Mouse (Mus musculus): ENCODE measurements around the gene Rab7b.

Rab7b gene

DNA sequence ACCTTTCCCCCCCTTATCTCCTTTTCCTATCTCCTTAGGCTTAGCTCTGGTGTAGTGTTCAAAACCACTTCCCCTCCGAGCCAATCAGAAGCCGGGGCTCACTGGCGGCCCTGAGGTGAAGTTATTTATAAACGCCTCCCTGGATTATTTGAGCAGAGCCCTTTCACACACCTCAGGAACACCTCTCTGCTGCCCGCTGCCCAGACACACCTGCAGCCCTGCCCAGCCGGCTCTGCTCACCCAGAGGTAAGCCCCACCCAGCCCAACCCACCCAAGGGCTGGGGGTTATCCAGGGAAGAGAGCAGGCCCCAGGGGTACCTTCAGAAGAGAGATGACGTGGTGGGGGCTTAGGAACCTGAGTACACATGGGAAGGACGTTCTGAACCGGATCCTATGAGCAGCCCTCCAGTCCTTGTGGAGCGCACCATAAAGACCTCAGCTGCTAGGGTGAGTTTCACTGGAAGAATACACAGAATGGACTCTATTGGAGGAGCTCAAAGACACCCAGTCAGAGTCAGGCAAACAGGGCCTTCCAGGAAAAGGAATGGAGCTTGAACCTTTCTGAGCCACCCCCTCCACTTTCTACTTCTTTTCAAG, 55.5 kb downstream of the Rab7b start, which contains the start of gene Slc26a9:
Gene Slc26a9, plus strand, starts transcription at position 155 of the 597 bp plus-strand sequence.
- no peak for DNase-seq

GRCm38 (mm10) chr1:131745391-131745790, 56.9 kb downstream of the Rab7b start:
- no peak for DNase-seq

GRCm38 (mm10) chr1:131747761-131748160, 59.3 kb downstream of the Rab7b start:
- no peak for DNase-seq

DNA sequence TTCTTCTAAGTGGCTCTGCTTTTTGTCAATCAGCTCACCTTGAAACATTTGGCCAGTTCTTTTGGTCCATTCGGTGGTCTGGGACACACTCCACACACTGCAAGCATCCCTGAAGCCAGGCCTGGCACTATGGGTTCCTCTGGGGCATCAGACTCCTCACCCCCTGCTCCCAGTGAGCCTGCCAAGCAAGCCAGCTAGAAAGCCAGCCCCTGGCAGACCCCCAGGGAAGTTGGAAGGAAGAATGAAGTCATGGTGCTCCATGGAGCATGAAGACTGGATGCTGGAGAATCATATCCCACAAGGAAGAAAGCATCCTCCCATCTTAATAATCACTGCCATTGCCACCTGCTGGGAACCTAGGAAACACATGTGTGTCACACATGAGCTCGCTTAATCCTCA, 60.1 kb downstream of the Rab7b start:
- DNase-seq: no peak

GRCm38 (mm10) chr1:131749706-131750545, 61.4 kb downstream of the Rab7b start:
- no peak for DNase-seq

GRCm38 (mm10) chr1:131751181-131751890, 62.8 kb downstream of the Rab7b start:
- no peak for DNase-seq

DNA sequence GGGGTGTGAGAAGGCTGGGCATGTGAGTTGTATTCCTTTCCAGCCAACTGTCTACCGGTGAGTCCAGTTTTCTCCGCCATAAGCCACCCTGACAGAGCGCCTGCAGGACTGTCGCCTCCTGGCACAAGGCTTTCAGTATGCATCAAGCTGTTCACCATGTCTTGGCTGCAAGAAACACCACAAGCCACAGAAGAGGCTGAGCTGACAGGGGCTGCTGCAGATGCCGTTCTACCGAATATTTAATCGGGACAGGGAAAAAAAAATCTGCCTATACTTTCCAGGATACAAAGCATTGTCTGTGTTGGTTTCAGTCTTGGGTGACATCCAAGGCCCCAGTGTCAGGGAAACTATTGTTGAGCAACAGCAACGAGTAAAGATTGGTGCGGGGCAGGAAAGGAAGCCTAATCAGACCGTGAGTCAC, 63.4 kb downstream of the Rab7b start:
- DNase-seq: peak; percentile 71

DNA sequence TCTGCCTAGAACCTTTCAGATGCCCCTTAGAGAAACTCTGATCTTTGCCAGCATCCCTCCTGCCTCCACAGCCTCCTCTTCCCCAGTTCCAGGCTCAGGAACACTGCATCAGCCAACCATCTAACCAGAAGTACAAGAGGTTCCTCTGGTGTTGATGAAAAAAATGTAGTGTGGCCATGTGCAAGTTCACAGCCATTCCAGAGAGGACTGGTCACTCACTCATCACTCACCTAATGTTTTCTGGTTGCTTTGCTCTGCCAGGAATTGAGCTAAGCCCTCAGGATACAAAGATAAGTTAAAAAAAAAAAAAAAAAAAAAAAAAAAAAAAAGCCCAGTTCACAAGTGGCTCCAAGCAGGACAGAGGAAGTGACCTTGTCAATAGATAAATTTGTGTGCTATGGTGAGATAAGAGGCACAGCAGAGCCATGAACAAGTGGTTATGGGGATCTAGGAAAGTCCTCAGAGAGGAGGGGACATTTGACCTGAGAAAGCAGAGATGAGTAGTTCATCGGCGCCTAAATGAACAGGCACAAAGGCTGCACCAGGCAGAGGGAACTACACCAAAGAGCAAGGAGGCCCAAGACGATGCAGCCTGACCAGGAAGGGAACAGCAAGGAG, 65.8 kb downstream of the Rab7b start:
- no peak for DNase-seq

- no peak for DNase-seq
These were observed 66.4 kb downstream of the Rab7b start for GRCm38 (mm10) chr1:131754916-131755315.

DNA sequence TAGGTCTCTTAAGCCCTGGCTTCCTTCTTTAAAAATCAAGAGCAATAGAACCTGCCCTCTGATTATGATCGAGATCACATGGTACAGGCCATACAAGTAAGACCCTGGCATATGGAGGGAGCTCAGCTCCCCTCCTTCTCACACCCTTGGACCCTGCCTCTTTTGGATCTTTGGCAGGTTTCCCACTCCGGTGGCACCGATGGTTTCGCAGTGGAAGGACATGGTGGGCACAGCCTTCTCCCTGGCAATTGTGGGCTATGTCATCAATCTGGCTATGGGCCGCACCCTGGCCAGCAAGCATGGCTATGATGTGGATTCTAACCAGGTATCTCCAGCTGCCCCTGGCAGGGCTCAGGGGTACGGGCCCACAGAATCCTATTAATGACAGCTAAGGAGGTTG, 68.7 kb downstream of the Rab7b start:
- DNase-seq: no peak

DNA sequence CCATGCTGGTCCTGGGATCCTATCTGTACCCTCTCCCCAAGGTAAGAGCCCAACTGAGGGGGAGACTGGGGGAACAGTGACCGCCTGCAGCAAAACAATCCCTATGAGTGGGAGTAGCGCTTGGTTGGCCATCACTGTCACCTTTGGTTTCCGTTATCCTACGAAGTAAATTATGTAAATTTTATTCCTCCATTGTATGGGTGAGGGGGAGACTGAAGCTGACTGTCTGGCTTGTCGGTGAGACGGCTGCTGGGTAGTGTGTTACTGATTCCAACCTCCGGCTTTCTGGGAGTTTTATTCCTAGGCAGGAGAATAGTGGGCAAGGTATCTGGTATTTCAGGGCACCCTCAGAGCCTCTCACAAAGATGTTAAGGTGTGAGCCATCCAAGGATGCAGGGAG, 70.3 kb downstream of the Rab7b start:
- DNase-seq: no peak

DNA sequence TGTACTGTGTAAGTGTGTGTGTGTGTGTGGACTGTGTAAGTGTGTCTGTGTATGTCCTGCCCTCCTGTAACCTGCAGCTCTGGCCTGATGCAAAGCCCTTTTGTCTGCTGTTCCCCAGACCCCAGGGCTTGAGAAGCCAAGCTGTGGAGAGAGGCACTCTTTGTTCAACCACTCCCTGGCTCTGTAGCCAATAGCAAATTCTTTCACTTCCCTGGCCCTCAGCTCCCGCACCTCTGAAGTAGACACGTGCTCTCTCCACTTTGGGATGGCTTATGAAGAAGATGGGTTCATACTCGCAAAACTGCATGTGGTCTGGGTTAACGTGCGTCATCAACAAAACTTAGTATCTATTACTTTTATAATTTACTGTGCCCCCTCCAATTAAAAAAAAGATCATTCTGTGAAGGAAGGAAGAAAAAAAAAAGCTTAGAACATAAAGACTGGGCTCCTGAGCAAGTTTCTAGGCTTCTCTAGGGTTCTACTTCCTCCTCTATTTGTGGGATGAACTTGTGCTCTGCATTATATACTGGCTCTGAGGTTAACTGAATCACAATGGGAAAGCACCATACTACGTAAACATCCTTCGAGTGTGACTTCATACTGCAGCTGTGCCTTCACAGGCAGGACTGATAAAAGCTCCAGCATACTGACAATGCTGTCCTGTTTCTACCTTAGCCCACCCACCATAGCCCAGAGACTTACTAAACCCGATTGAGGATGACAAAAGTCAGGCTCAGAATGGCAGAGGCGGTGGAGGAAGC, 71.4 kb downstream of the Rab7b start:
- no peak for DNase-seq

DNA sequence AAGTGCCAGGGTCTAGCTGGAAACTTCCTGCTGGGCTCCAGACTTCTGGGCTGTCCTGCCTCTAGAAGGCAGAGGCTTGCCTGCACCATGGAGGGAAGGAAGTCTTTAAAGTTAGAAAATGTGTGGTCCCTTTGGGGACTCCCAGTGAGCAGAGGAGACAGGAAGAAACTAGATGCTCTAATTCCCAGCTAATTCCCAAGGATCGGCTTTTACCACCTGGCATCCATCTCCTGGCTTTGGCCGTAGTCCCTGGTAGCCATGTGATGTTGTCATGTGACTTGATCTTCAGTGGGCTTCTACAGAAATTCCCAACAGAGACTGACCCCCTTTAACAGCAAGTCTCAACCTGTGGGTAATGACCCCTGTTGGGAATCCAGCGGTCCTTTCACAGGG, 71.9 kb downstream of the Rab7b start:
- DNase-seq: no peak

DNA sequence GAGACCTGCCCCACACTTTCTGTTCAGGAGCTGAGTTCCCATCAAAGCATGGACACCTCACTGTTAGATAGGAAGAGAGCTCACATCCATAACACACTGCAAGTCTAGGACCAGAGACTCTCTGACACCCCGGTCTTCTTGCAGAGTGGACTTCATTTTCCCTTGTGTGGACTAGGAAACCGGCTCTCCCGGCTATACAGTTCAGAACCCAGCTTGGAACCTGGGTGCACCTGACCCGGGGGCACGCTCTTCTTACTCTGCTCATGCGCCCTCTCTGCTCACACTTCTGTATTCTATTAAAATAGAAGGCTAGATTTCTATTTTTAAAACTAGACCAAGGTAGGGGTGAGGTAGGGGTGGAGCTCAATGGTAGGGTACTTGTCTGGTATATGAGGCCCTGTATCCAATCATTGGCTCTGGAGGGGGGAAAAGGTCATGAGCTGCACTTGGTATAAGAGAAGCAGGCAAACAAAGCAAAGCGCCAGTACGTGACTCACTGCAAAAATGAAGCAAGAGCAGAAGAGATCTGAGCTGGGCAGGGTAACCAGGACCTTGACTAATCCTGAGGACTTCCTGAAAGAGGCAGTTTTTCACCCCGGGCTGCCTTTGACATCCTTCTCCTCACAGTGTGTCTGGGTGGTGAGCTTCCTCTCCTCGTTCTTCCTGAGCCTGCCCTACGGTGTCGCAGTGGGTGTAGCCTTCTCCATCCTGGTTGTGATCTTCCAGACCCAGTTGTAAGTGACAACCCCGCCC, 72.8 kb downstream of the Rab7b start:
- no peak for DNase-seq

- no peak for DNase-seq
These were observed 75.2 kb downstream of the Rab7b start for GRCm38 (mm10) chr1:131763683-131764082.

GRCm38 (mm10) chr1:131764581-131765338, 76.3 kb downstream of the Rab7b start:
- no peak for DNase-seq

Measured in cerebellum, adult 11-12 months (tissue).